Mouse (Mus musculus) embryonic facial prominence, embryonic 13.5 days (tissue): ENCODE results near the gene Npc1l1. TPM values are rescaled to one million over a fixed set of nuclear protein-coding genes. Genes with fewer than 3 reads are reported as not detected.

Source experiments
- polyA plus RNA-seq: library from polyadenylated mRNA; unstranded; fragments of >200 nt; fragmentation: Nextera tagmentation; extraction: Ambion mirVana; gene quantifications from 2 replicates; pipeline ENCODE4 v1.2.1, GENCODE M21; 2015

The Npc1l1 gene
- polyA plus RNA-seq, 1 experiment from 2014 or later = 0.04 TPM

Other genes starting within 250 kb of the Npc1l1 start
- gene Camk2b, start 163.8 kb downstream of the Npc1l1 start, polyA plus RNA-seq = 1.9 and 2.5 TPM in 2 replicates
- 0.18 and 0.38 TPM in 2 replicates for gene A730071L15Rik, start 30.1 kb downstream of the Npc1l1 start, polyA plus RNA-seq
- 42.6 and 44.4 TPM in 2 replicates for gene Nudcd3, start 29.7 kb downstream of the Npc1l1 start, polyA plus RNA-seq
- gene Ddx56, start 37.6 kb upstream of the Npc1l1 start, polyA plus RNA-seq = 88.1 and 97.2 TPM in 2 replicates
- gene Tmed4, start 44.7 kb upstream of the Npc1l1 start, polyA plus RNA-seq = 97.1 and 112 TPM in 2 replicates
- gene Ogdh, start 61.5 kb upstream of the Npc1l1 start, polyA plus RNA-seq = 85.2 and 89.2 TPM in 2 replicates
- 11.2 and 12.4 TPM in 2 replicates for gene Zmiz2, start 158.9 kb upstream of the Npc1l1 start, polyA plus RNA-seq
- gene Ppia, start 185.3 kb upstream of the Npc1l1 start, polyA plus RNA-seq = 5,258 and 5,388 TPM in 2 replicates
- gene H2afv, start 214.3 kb upstream of the Npc1l1 start, polyA plus RNA-seq = 656 and 746 TPM in 2 replicates
- gene Purb, start 245.8 kb upstream of the Npc1l1 start, polyA plus RNA-seq = 26.9 and 28.6 TPM in 2 replicates